4 mouse cellular contexts compared by ENCODE assay signal in genomic region chr17:27748123-27748522, GRCm38 (mm10).
"Had no signal": no experiment of that assay in that cellular context is flagged by ENCODE, and none has a peak within 500 bp of the region (broad histone marks: within the 10 kb centered on the region; RNA-seq: fewer than 3 reads in every experiment).

No protein-coding gene starts in this region.

- H3K27ac ChIP-seq: neural tube, embryonic 13.5 days; neural tube, embryonic 15.5 days; stomach, embryonic 15.5 days; stomach, postnatal 0 days had no signal

- H3K36me3 ChIP-seq: stomach, embryonic 15.5 days had no signal

- H3K9ac ChIP-seq: neural tube, embryonic 13.5 days; neural tube, embryonic 15.5 days; stomach, embryonic 15.5 days had no signal

- H3K27me3 ChIP-seq: neural tube, embryonic 13.5 days; neural tube, embryonic 15.5 days; stomach, embryonic 15.5 days had no signal

- H3K4me2 ChIP-seq: neural tube, embryonic 13.5 days; neural tube, embryonic 15.5 days; stomach, embryonic 15.5 days had no signal

- H3K4me1 ChIP-seq: neural tube, embryonic 13.5 days; neural tube, embryonic 15.5 days had no signal

- H3K9me3 ChIP-seq: neural tube, embryonic 13.5 days; neural tube, embryonic 15.5 days; stomach, embryonic 15.5 days had no signal

- H3K4me3 ChIP-seq: neural tube, embryonic 13.5 days; neural tube, embryonic 15.5 days; stomach, embryonic 15.5 days had no signal
